Mouse (Mus musculus) MEL (cell line): ENCODE data around the gene Cnih2. TPM values are rescaled to one million over a fixed set of nuclear protein-coding genes. Genes with fewer than 3 reads are reported as not detected.

Experiments used
- DNase-seq: peaks from one replicate; pipeline ENCODE4 v3.0.0; 2011; ENCODE audit warnings: low read depth, low spot score
- H3K27ac ChIP-seq: 2 replicates; pipeline ENCODE4 v1.5.1; 2012; ENCODE audit warnings: low read depth, mild to moderate bottlenecking, control low read depth, low read length, moderate library complexity; ENCODE audit not compliant: control insufficient read depth
- H3K27me3 ChIP-seq, 2 experiments: fragments of 150-350 bp in 1 of 2; sonication (generic) in 1 of 2; 2 replicates each; pipeline ENCODE4 v1.6.1; 2012; ENCODE audit warnings: low read length in 2 of 2, mild to moderate bottlenecking in 2 of 2, improper control_type of control experiment in 1 of 2, moderate library complexity in 1 of 2; ENCODE audit not compliant: insufficient read depth in 2 of 2, control insufficient read depth in 1 of 2
- H3K36me3 ChIP-seq, 2 experiments: 2 replicates each; pipeline ENCODE4 v1.6.1; 2012 to 2014; ENCODE audit warnings: low read length in 2 of 2, improper control_type of control experiment in 1 of 2, inconsistent platforms in 1 of 2, mild to moderate bottlenecking in 1 of 2; ENCODE audit not compliant: insufficient read depth in 2 of 2, control insufficient read depth in 1 of 2
- H3K4me1 ChIP-seq, 2 experiments: fragments of 150-350 bp in 1 of 2; sonication (generic) in 1 of 2; 2 replicates each; pipeline ENCODE4 v1.6.1; 2012; ENCODE audit warnings: low read length in 2 of 2, improper control_type of control experiment in 1 of 2, mild to moderate bottlenecking in 1 of 2; ENCODE audit not compliant: insufficient read depth in 2 of 2, control insufficient read depth in 1 of 2
- H3K4me3 ChIP-seq, 2 experiments: fragments of 150-350 bp in 1 of 2; sonication (generic) in 1 of 2; 2 replicates each; pipeline ENCODE4 v1.5.1; 2012; ENCODE audit warnings: low read depth in 2 of 2, low read length in 2 of 2, mild to moderate bottlenecking in 2 of 2, moderate library complexity in 2 of 2, control low read depth in 1 of 2, improper control_type of control experiment in 1 of 2; ENCODE audit not compliant: control insufficient read depth in 1 of 2, insufficient read depth in 1 of 2
- H3K79me2 ChIP-seq: 2 replicates; pipeline ENCODE4 v1.6.1; 2012; ENCODE audit warnings: mild to moderate bottlenecking, low read length, moderate library complexity; ENCODE audit not compliant: control insufficient read depth, poor library complexity, insufficient read depth
- H3K9ac ChIP-seq: 2 replicates; pipeline ENCODE4 v1.6.1; 2012; ENCODE audit warnings: low read depth, mild to moderate bottlenecking, control low read depth, low read length, moderate library complexity; ENCODE audit not compliant: control insufficient read depth, poor library complexity, severe bottlenecking
- H3K9me3 ChIP-seq: fragments of 150-350 bp; sonication (generic); replicated peaks from 2 replicates; pipeline ENCODE4 v1.6.1; 2012; ENCODE audit warnings: mild to moderate bottlenecking, low read length, improper control_type of control experiment, moderate library complexity; ENCODE audit not compliant: insufficient read depth
- BHLHE40 ChIP-seq: IDR thresholded peaks from 2 replicates; pipeline ENCODE4 v1.6.1; 2012; ENCODE audit warnings: low read depth, mild to moderate bottlenecking, inconsistent platforms, low read length, improper control_type of control experiment, borderline replicate concordance
- CHD1 ChIP-seq: IDR thresholded peaks from 2 replicates; pipeline ENCODE4 v1.6.1; 2012; ENCODE audit warnings: low read depth, mild to moderate bottlenecking, inconsistent platforms, low read length, improper control_type of control experiment
- CTCF ChIP-seq, 3 experiments: IDR thresholded peaks in 2 of 3; conservative IDR thresholded peaks in 1 of 3; 2 replicates each; pipeline ENCODE4 v1.5.1; 2011 to 2012; ENCODE audit warnings: low read length in 3 of 3, low read depth in 2 of 3, mild to moderate bottlenecking in 2 of 3, improper control_type of control experiment in 1 of 3, inconsistent platforms in 1 of 3, mixed read lengths in 1 of 3, moderate library complexity in 1 of 3; ENCODE audit not compliant: control insufficient read depth in 1 of 3, insufficient read depth in 1 of 3, poor library complexity in 1 of 3, severe bottlenecking in 1 of 3
- E2F4 ChIP-seq: IDR thresholded peaks from 2 replicates; pipeline ENCODE4 v1.6.1; 2011; ENCODE audit warnings: low read depth, low read length, improper control_type of control experiment, borderline replicate concordance
- EP300 ChIP-seq, 2 experiments: IDR thresholded peaks; 2 replicates each; pipeline ENCODE4 v1.6.1; 2011; ENCODE audit warnings: improper control_type of control experiment in 2 of 2, low read length in 2 of 2, low read depth in 1 of 2, mild to moderate bottlenecking in 1 of 2
- ETS1 ChIP-seq: IDR thresholded peaks from 2 replicates; pipeline ENCODE4 v1.6.1; 2012; ENCODE audit warnings: low read depth, mild to moderate bottlenecking, inconsistent platforms, low read length, improper control_type of control experiment, moderate library complexity
- GATA1 ChIP-seq: IDR thresholded peaks from 2 replicates; pipeline ENCODE4 v1.6.1; 2011; ENCODE audit warnings: low read depth, low read length, improper control_type of control experiment
- HCFC1 ChIP-seq: IDR thresholded peaks from 2 replicates; pipeline ENCODE4 v1.6.1; 2012; ENCODE audit warnings: low read depth, mild to moderate bottlenecking, inconsistent platforms, low read length, improper control_type of control experiment, moderate library complexity
- KAT2A ChIP-seq: conservative IDR thresholded peaks from 2 replicates; pipeline ENCODE4 v1.6.1; 2012; ENCODE audit warnings: low read depth, low read length, improper control_type of control experiment, inconsistent platforms
- MAX ChIP-seq: IDR thresholded peaks from 2 replicates; pipeline ENCODE4 v1.6.1; 2011; ENCODE audit warnings: low read length, improper control_type of control experiment
- MEF2A ChIP-seq: IDR thresholded peaks from 2 replicates; pipeline ENCODE4 v1.6.1; 2014; ENCODE audit warnings: low read depth, mild to moderate bottlenecking, inconsistent platforms, low read length, improper control_type of control experiment; ENCODE audit not compliant: poor library complexity, insufficient replicate concordance, severe bottlenecking; ENCODE audit errors: extremely low read depth
- NELFE ChIP-seq: IDR thresholded peaks from 2 replicates; pipeline ENCODE4 v1.6.1; 2011; ENCODE audit warnings: low read depth, low read length, improper control_type of control experiment
- POLR2A ChIP-seq, 2 experiments: IDR thresholded peaks; 2 replicates each; pipeline ENCODE4 v1.6.1; 2011 to 2012; ENCODE audit warnings: low read length in 2 of 2, mild to moderate bottlenecking in 2 of 2, control low read depth in 1 of 2, improper control_type of control experiment in 1 of 2, low read depth in 1 of 2, moderate library complexity in 1 of 2; ENCODE audit not compliant: control insufficient read depth in 1 of 2, insufficient read depth in 1 of 2, poor library complexity in 1 of 2
- POLR2AphosphoS2 ChIP-seq: IDR thresholded peaks from 2 replicates; pipeline ENCODE4 v1.6.1; 2011; ENCODE audit warnings: low read length, improper control_type of control experiment
- POLR2AphosphoS5 ChIP-seq: IDR thresholded peaks from 2 replicates; pipeline ENCODE4 v1.6.1; 2012; ENCODE audit warnings: low read depth, borderline replicate concordance, mild to moderate bottlenecking, inconsistent platforms, low read length, moderate library complexity, mixed read lengths
- SMC3 ChIP-seq: IDR thresholded peaks from 2 replicates; pipeline ENCODE4 v1.6.1; 2011; ENCODE audit warnings: low read depth, low read length, improper control_type of control experiment
- UBTF ChIP-seq: IDR thresholded peaks from 2 replicates; pipeline ENCODE4 v1.6.1; 2012; ENCODE audit warnings: low read depth, mild to moderate bottlenecking, inconsistent platforms, low read length, improper control_type of control experiment, moderate library complexity, borderline replicate concordance; ENCODE audit not compliant: insufficient read depth
- ZKSCAN1 ChIP-seq: IDR thresholded peaks from 2 replicates; pipeline ENCODE4 v1.6.1; 2012; ENCODE audit warnings: low read depth, mild to moderate bottlenecking, inconsistent platforms, low read length, improper control_type of control experiment, moderate library complexity
- polyA plus RNA-seq, 2 experiments: library from polyadenylated mRNA; stranded (reverse) in 1 of 2; unstranded in 1 of 2; fragments of >175 nt in 1 of 2; fragments of >200 nt in 1 of 2; gene quantifications; 2 replicates each; pipeline versions ENCODE4 v1.2.1 to v1.2.4; 2012; ENCODE audit warnings: low replicate concordance in 2 of 2, low read depth in 1 of 2; ENCODE audit not compliant: insufficient read length in 2 of 2, insufficient read depth in 1 of 2, missing spikeins in 1 of 2
- total RNA-seq: library from RNA; depleted of rRNA; stranded (reverse); fragments of 300-350 nt; gene quantifications from 2 replicates; pipeline ENCODE4 v1.2.3, GENCODE M21; 2012

Cnih2 gene
- total and polyA plus RNA-seq, 3 experiments, result 1.0 to 2.7 TPM; not detected in 1

- TF ChIP-seq ZKSCAN1 (no peak), MAX (no peak), GATA1 (no peak), POLR2A (IDR thresholded peaks at IDR 0.05; ENCODE audit: control insufficient read depth in 1 of 2, insufficient read depth in 1 of 2, low read depth in 1 of 2, low read length in 2 of 2, poor library complexity in 1 of 2) (no peak), BHLHE40 (no peak), E2F4 (no peak), POLR2AphosphoS5 (no peak), ETS1 (no peak), KAT2A (no peak), SMC3 (no peak), HCFC1 (no peak), MEF2A (no peak), CTCF (IDR thresholded peaks at IDR 0.05 in 2 of 3, conservative IDR thresholded peaks at IDR 0.05 in 1 of 3; ENCODE audit: control insufficient read depth in 1 of 3, insufficient read depth in 1 of 3, low read depth in 2 of 3, low read length in 3 of 3, poor library complexity in 1 of 3, severe bottlenecking in 1 of 3) (no peak), EP300 (IDR thresholded peaks at IDR 0.05; ENCODE audit: low read depth in 1 of 2, low read length in 2 of 2) (no peak), NELFE (no peak)
- Histone ChIP-seq H3K27ac (no peak overlapping the region), H3K4me1 (peaks cover 0 to 5% of the 10 kb centered on the region in 2 experiments; a peak in 1 of 4 replicates), H3K9me3 (no peaks in the 10 kb centered on the region), H3K27me3 (peaks cover 5 to 20% of the 10 kb centered on the region in 2 experiments), H3K9ac (no peak overlapping the region), H3K79me2 (no peaks in the 10 kb centered on the region), H3K4me3 (no peak overlapping the region), H3K36me3 (no peaks in the 10 kb centered on the region)
- no peak for DNase-seq
Measured at GRCm38 (mm10) chr19:5082596-5082995, 15.7 kb downstream of the Cnih2 start.

GRCm38 (mm10) chr19:5082005-5082404 lies 16.3 kb downstream of the Cnih2 start:
- Histone ChIP-seq H3K79me2 (no peaks in the 10 kb centered on the region), H3K4me3 (no peak overlapping the region), H3K27ac (no peak overlapping the region), H3K9me3 (no peaks in the 10 kb centered on the region), H3K9ac (no peak overlapping the region), H3K36me3 (no peaks in the 10 kb centered on the region), H3K27me3 (peaks cover 5 to 20% of the 10 kb centered on the region in 2 experiments), H3K4me1 (no peaks in the 10 kb centered on the region)
- no peak for DNase-seq
- no peak for TF ChIP-seq CHD1
- TF ChIP-seq UBTF, result no peak
- TF ChIP-seq POLR2AphosphoS2, result no peak
